Mouse (Mus musculus) midbrain, postnatal 0 days (tissue): ENCODE measurements around the gene Ercc1. TPM values are rescaled to one million over a fixed set of nuclear protein-coding genes. Genes with fewer than 3 reads are reported as not detected.
A peak's percentile ranks its signal among the peaks of the same experiment; 100 is the strongest.

Source experiments
- ATAC-seq: fragments of 200-750 bp; cut with Nextera tagmentation; 2 replicates; pipeline ENCODE4 v1.8.0; 2017; ENCODE audit warnings: moderate number of reproducible peaks, mild to moderate bottlenecking, moderate TSS enrichment, moderate library complexity; ENCODE audit not compliant: low FRiP score
- DNase-seq: peaks from one replicate; pipeline ENCODE4 v3.0.0-alpha.2; 2015; ENCODE audit warnings: low spot score
- H3K27ac ChIP-seq: fragments of 300-500 bp; sonication (generic); 2 replicates; pipeline ENCODE4 v1.5.1; 2014; ENCODE audit warnings: low read depth, mild to moderate bottlenecking, low read length, mixed read lengths
- H3K27me3 ChIP-seq: fragments of 300-500 bp; sonication (generic); 2 replicates; pipeline ENCODE4 v1.6.1; 2014; ENCODE audit warnings: low read length, control low read depth, mixed read lengths; ENCODE audit not compliant: insufficient read depth
- H3K36me3 ChIP-seq: fragments of 300-500 bp; sonication (generic); 2 replicates; pipeline ENCODE4 v1.6.1; 2014; ENCODE audit warnings: low read length, control low read depth, mixed read lengths; ENCODE audit not compliant: insufficient read depth
- H3K4me1 ChIP-seq: fragments of 300-500 bp; sonication (generic); 2 replicates; pipeline ENCODE4 v1.6.1; 2014; ENCODE audit warnings: mild to moderate bottlenecking, control low read depth, antibody characterized with exemption, low read length, mixed read lengths; ENCODE audit not compliant: insufficient read depth
- H3K4me2 ChIP-seq: fragments of 300-500 bp; sonication (generic); 2 replicates; pipeline ENCODE4 v1.6.1; 2014; ENCODE audit warnings: low read depth, mild to moderate bottlenecking, low read length, mixed read lengths; ENCODE audit not compliant: poor library complexity, severe bottlenecking
- H3K4me3 ChIP-seq: fragments of 300-500 bp; sonication (generic); 2 replicates; pipeline ENCODE4 v1.5.1; 2014; ENCODE audit warnings: low read depth, mild to moderate bottlenecking, low read length, moderate library complexity
- H3K9ac ChIP-seq: fragments of 300-500 bp; sonication (generic); replicated peaks from 2 replicates; pipeline ENCODE4 v1.6.1; 2014; ENCODE audit warnings: mild to moderate bottlenecking, low read length, moderate library complexity, mixed read lengths; ENCODE audit not compliant: poor library complexity, severe bottlenecking
- H3K9me3 ChIP-seq: fragments of 300-500 bp; sonication (generic); 2 replicates; pipeline ENCODE4 v1.6.1; 2016; ENCODE audit warnings: low read length, control low read depth
- CTCF ChIP-seq: IDR thresholded peaks from 2 replicates; pipeline ENCODE4 v1.5.1; 2016; ENCODE audit warnings: antibody characterized with exemption, mild to moderate bottlenecking
- WGBS: fragments of 180-500 bp; shearing (Covaris S2); extraction: QIAGEN DNeasy Blood & Tissue Kit; methylation state at CpG from one replicate; pipeline ENCODE4 v1.1.7; 2014; 5-methylcytosine and 5-hydroxymethylcytosine counted together
- polyA plus RNA-seq: library from polyadenylated mRNA; unstranded; fragments of >200 nt; fragmentation: Nextera tagmentation; extraction: Ambion mirVana; gene quantifications from 2 replicates; pipeline ENCODE4 v1.2.1, GENCODE M21; 2015
- total RNA-seq: library from RNA; depleted of rRNA; stranded (reverse); fragments of >200 nt; gene quantifications from 2 replicates; pipeline ENCODE4 v1.2.3, GENCODE M21; 2014

Gene Ercc1
- total and polyA plus RNA-seq, 2 experiments from 2014 or later, result 67.7 to 71.4 TPM

- Histone ChIP-seq H3K9me3 (no peaks in the 10 kb centered on the region), H3K27me3 (no peaks in the 10 kb centered on the region), H3K4me1 (peaks cover 5% of the 10 kb centered on the region), H3K4me2 (peak overlapping the region; percentile 66), H3K9ac (peak overlapping the region; percentile 34), H3K36me3 (no peaks in the 10 kb centered on the region), H3K27ac (0 out of 2 replicates have a peak overlapping the region, but pooled peaks have one; percentile 8), H3K4me3 (peak overlapping the region; percentile 36)
- no peak for TF ChIP-seq CTCF
- peak; percentile 80 for DNase-seq
- WGBS, result under 1% methylated on average over 22 of the region's 22 CpGs
- peak; percentile 42; the same call in 1 of the 2 replicates for ATAC-seq
Observed at GRCm38 (mm10) chr7:19327128-19327527, 17.4 kb upstream of the Ercc1 start.

- no peak for DNase-seq
- no peak for TF ChIP-seq CTCF
- 83% methylated on average over 5 of the region's 5 CpGs for WGBS
- Histone ChIP-seq H3K4me2 (no peak overlapping the region), H3K27me3 (no peaks in the 10 kb centered on the region), H3K9me3 (no peaks in the 10 kb centered on the region), H3K9ac (no peak overlapping the region), H3K4me1 (peaks cover 5% of the 10 kb centered on the region), H3K4me3 (no peak overlapping the region), H3K27ac (no peak overlapping the region), H3K36me3 (no peaks in the 10 kb centered on the region)
- ATAC-seq, result no peak
Observed at GRCm38 (mm10) chr7:19327782-19328181, 16.8 kb upstream of the Ercc1 start.

DNA sequence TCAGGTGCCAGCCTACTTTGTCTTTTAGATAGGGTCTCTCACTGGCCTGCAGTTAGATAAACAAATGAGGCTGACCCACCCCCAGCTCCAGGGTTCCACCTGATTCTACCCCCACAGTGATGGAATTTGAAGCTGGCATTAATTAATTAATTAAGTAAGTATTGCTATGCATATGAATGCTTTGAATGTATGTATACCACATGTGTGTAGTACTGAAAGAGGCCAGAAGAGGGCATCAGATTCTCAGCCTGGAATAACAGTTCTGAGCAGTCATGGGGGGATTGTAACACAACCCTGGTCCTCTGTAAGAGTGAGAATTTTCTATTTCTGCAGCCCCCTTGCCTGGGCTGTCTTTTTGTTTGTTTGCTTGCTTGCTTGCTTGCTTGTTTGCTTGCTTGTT lies 16.2 kb upstream of the Ercc1 start:
- TF ChIP-seq CTCF, result peak; percentile 51
- Histone ChIP-seq H3K27ac (no peak overlapping the region), H3K4me3 (no peak overlapping the region), H3K27me3 (no peaks in the 10 kb centered on the region), H3K9me3 (no peaks in the 10 kb centered on the region), H3K4me2 (no peak overlapping the region), H3K36me3 (no peaks in the 10 kb centered on the region), H3K4me1 (peaks cover 5% of the 10 kb centered on the region), H3K9ac (no peak overlapping the region)
- no peak for ATAC-seq
- no peak for DNase-seq

- H3K4me2 ChIP-seq, result no peak overlapping the region
- H3K4me3 ChIP-seq, result no peak overlapping the region
- DNase-seq (no peak), ATAC-seq (no peak)
- H3K36me3 ChIP-seq, result no peaks in the 10 kb centered on the region
- no peak overlapping the region for H3K27ac ChIP-seq
- no peak overlapping the region for H3K9ac ChIP-seq
- H3K4me1 ChIP-seq, result no peaks in the 10 kb centered on the region
- WGBS, result 61% methylated on average over 2 of the region's 2 CpGs
- no peaks in the 10 kb centered on the region for H3K27me3 ChIP-seq
- TF ChIP-seq CTCF, result no peak
- no peaks in the 10 kb centered on the region for H3K9me3 ChIP-seq
Observed at GRCm38 (mm10) chr7:19331910-19332309, 12.7 kb upstream of the Ercc1 start.

DNA sequence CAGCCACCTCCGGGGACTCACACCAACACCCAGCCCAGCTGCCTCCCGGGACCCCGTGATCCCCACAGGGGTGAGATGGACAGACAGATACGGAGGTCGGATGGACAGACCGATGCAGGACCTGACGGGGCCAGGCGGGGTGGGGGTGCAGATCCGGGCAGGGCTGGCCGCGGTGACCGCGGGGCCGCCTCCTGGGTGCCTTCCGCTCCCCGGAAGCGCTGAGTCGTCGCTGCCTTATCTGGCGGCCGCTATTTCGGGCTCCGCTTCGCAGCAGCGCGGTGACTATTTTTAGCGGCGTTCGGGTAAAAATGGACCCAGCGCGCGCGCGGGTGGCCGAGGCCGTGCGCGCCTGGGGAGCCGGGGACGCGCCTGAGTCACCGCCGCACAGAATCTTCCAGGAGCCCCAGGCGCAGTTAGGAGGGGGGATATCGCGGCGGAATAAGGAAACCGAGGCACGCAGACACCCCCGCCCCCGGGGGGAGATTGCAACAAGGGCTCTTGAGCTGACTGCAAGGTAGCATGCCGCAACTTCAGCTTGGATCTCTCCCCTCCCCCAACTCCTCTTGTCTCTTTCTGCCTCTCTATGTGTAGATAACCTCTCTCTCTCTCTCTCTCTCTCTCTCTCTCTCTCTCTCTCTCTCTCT lies 11.7 kb upstream of the Ercc1 start:
- WGBS, result 1% methylated on average over 49 of the region's 52 CpGs
- TF ChIP-seq CTCF, result no peak
- Histone ChIP-seq H3K4me3 (peak overlapping the region; percentile 65), H3K27me3 (no peaks in the 10 kb centered on the region), H3K36me3 (no peaks in the 10 kb centered on the region), H3K9me3 (no peaks in the 10 kb centered on the region), H3K4me2 (peak overlapping the region; percentile 93), H3K27ac (peak overlapping the region; percentile 68), H3K4me1 (no peaks in the 10 kb centered on the region), H3K9ac (peak overlapping the region; percentile 86)
- peak; percentile 64 for ATAC-seq
- DNase-seq, result peak; percentile 71

DNA sequence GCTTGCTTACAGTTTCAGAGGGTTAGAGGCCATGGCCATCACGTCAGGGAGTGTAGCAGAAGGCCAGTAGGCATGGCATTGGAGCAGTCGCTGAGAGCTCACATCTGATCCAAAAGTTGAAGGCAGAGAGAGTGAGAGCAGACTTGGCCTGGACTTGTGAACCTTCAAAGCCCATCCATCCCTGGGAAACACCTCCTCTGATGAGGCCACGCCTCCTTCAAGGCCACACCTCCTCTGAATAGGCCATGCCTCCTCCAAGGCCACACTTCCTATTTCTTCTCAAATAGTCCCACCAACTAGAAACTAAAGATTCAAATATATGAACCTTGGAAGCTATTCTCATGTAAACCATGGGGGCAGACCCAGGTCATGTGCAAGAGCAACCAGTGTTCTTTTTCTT lies 9.0 kb upstream of the Ercc1 start:
- Histone ChIP-seq H3K36me3 (no peaks in the 10 kb centered on the region), H3K4me2 (no peak overlapping the region), H3K9me3 (no peaks in the 10 kb centered on the region), H3K27ac (no peak overlapping the region), H3K4me1 (no peaks in the 10 kb centered on the region), H3K9ac (no peak overlapping the region), H3K27me3 (no peaks in the 10 kb centered on the region), H3K4me3 (no peak overlapping the region)
- DNase-seq (no peak), ATAC-seq (no peak)
- TF ChIP-seq CTCF, result no peak
- 58% methylated on average over 3 of the region's 3 CpGs for WGBS
